Mouse (Mus musculus): ENCODE results near the gene Myo19.

Gene Myo19

GRCm38 (mm10) chr11:84948114-84948513 is 68.2 kb downstream of the Myo19 start:
- DNase-seq = no peak

- no peak for DNase-seq
Observed at GRCm38 (mm10) chr11:84948526-84948925, 68.6 kb downstream of the Myo19 start.

GRCm38 (mm10) chr11:84952611-84953010 is 72.7 kb downstream of the Myo19 start:
- DNase-seq = no peak

GRCm38 (mm10) chr11:84956400-84956799 is 76.5 kb downstream of the Myo19 start:
- no peak for DNase-seq

- DNase-seq = no peak
Observed at GRCm38 (mm10) chr11:84957171-84957570, 77.2 kb downstream of the Myo19 start.

GRCm38 (mm10) chr11:84957591-84958270 is 77.8 kb downstream of the Myo19 start, which contains the start of gene Car4:
TSS of gene Car4 (plus strand) at chr11:84957786.
- peak; percentile 82 to 83 for DNase-seq

- DNase-seq = peak in 1 of 2 experiments; percentile 45
Observed at GRCm38 (mm10) chr11:84958271-84958630, 78.3 kb downstream of the Myo19 start.

- no peak for DNase-seq
Observed at GRCm38 (mm10) chr11:84959181-84959580, 79.2 kb downstream of the Myo19 start.

- peak; percentile 70 to 76 for DNase-seq
Observed at GRCm38 (mm10) chr11:84959701-84960181, 79.8 kb downstream of the Myo19 start.

GRCm38 (mm10) chr11:84960291-84960690 is 80.3 kb downstream of the Myo19 start:
- peak in 1 of 2 experiments; percentile 50 for DNase-seq

- DNase-seq = peak; percentile 84 to 86
Observed at GRCm38 (mm10) chr11:84960780-84961179, 80.8 kb downstream of the Myo19 start.

Data from cerebellum, postnatal 36 days (tissue).